Mouse (Mus musculus) liver, postnatal 0 days (tissue): Measurements from ENCODE around the gene Snx9. TPM values are rescaled to one million over a fixed set of nuclear protein-coding genes. Genes with fewer than 3 reads are reported as not detected.

Experiments
- ATAC-seq: fragments of 200-750 bp; cut with Nextera tagmentation; 2 replicates; pipeline ENCODE4 v1.8.0; 2017; ENCODE audit warnings: mild to moderate bottlenecking, moderate library complexity
- DNase-seq: peaks from one replicate; pipeline ENCODE4 v3.0.0-alpha.2; 2016
- H3K27ac ChIP-seq: fragments of 300-500 bp; sonication (generic); 2 replicates; pipeline ENCODE4 v1.5.1; 2014; ENCODE audit warnings: antibody characterized with exemption, moderate library complexity, mild to moderate bottlenecking, low read depth
- H3K27me3 ChIP-seq: fragments of 300-500 bp; sonication (generic); 2 replicates; pipeline ENCODE4 v1.6.1; 2014; ENCODE audit warnings: low read length, control low read depth, mixed read lengths; ENCODE audit not compliant: insufficient read depth
- H3K36me3 ChIP-seq: fragments of 300-500 bp; sonication (generic); replicated peaks from 2 replicates; pipeline ENCODE4 v1.6.1; 2014; ENCODE audit warnings: mild to moderate bottlenecking, control low read depth, low read length, moderate library complexity, mixed read lengths; ENCODE audit not compliant: insufficient read depth
- H3K4me1 ChIP-seq: fragments of 300-500 bp; sonication (generic); 2 replicates; pipeline ENCODE4 v1.6.1; 2014; ENCODE audit warnings: antibody characterized with exemption, mild to moderate bottlenecking, control low read depth; ENCODE audit not compliant: insufficient read depth
- H3K4me2 ChIP-seq: fragments of 300-500 bp; sonication (generic); 2 replicates; pipeline ENCODE4 v1.6.1; 2014; ENCODE audit warnings: low read depth, mild to moderate bottlenecking, low read length, moderate library complexity, mixed read lengths
- H3K4me3 ChIP-seq: fragments of 300-500 bp; sonication (generic); 2 replicates; pipeline ENCODE4 v1.5.1; 2014; ENCODE audit warnings: low read depth, low read length
- H3K9ac ChIP-seq: fragments of 300-500 bp; sonication (generic); replicated peaks from 2 replicates; pipeline ENCODE4 v1.6.1; 2014; ENCODE audit warnings: mild to moderate bottlenecking, moderate library complexity
- H3K9me3 ChIP-seq: fragments of 300-500 bp; sonication (generic); 2 replicates; pipeline ENCODE4 v1.6.1; 2016; ENCODE audit warnings: mild to moderate bottlenecking, control low read depth, low read length, mixed read lengths
- CTCF ChIP-seq: sonication (generic); IDR thresholded peaks from 2 replicates; pipeline ENCODE4 v1.5.1; 2016; ENCODE audit warnings: antibody characterized with exemption, low read depth
- EP300 ChIP-seq: IDR thresholded peaks from 2 replicates; pipeline ENCODE4 v1.6.1; 2016; ENCODE audit warnings: antibody characterized with exemption, low read depth, mild to moderate bottlenecking
- WGBS: fragments of 180-500 bp; shearing (Covaris S2); extraction: QIAGEN DNeasy Blood & Tissue Kit; methylation state at CpG from one replicate; pipeline ENCODE4 v1.1.7; 2014; ENCODE audit not compliant: insufficient replicate concordance; 5-methylcytosine and 5-hydroxymethylcytosine counted together
- polyA plus RNA-seq: library from polyadenylated mRNA; unstranded; fragments of >200 nt; fragmentation: Nextera tagmentation; extraction: Ambion mirVana; gene quantifications from 2 replicates; pipeline ENCODE4 v1.2.1, GENCODE M21; 2015

The Snx9 gene
- polyA plus RNA-seq, 1 experiment from 2014 or later, result 13.5 TPM

- no peak overlapping the region for H3K4me3 ChIP-seq
- TF ChIP-seq CTCF, result no peak
- WGBS, result 90% methylated on average over 1 of the region's 1 CpGs
- no peaks in the 10 kb centered on the region for H3K9me3 ChIP-seq
- H3K27me3 ChIP-seq, result no peaks in the 10 kb centered on the region
- H3K27ac ChIP-seq, result no peak overlapping the region
- no peak overlapping the region for H3K9ac ChIP-seq
- DNase-seq (no peak), ATAC-seq (no peak)
- H3K36me3 ChIP-seq, result no peaks in the 10 kb centered on the region
- no peaks in the 10 kb centered on the region; the same call in 1 of the 2 replicates for H3K4me1 ChIP-seq
- H3K4me2 ChIP-seq, result no peak overlapping the region
Observed at GRCm38 (mm10) chr17:5874565-5874964, 33.4 kb downstream of the Snx9 start.

- Histone ChIP-seq H3K4me2 (no peak overlapping the region), H3K4me1 (no peaks in the 10 kb centered on the region; the same call in 1 of the 2 replicates), H3K27me3 (no peaks in the 10 kb centered on the region), H3K27ac (no peak overlapping the region), H3K9me3 (no peaks in the 10 kb centered on the region), H3K4me3 (no peak overlapping the region), H3K9ac (no peak overlapping the region), H3K36me3 (no peaks in the 10 kb centered on the region)
- 86% methylated on average over 10 of the region's 10 CpGs for WGBS
- DNase-seq (no peak), ATAC-seq (no peak)
- no peak for TF ChIP-seq EP300
- no peak for TF ChIP-seq CTCF
Observed at GRCm38 (mm10) chr17:5877611-5878157, 36.6 kb downstream of the Snx9 start.

- WGBS, result 84% methylated on average over 4 of the region's 4 CpGs
- no peaks in the 10 kb centered on the region for H3K9me3 ChIP-seq
- H3K4me2 ChIP-seq, result no peak overlapping the region
- no peak for TF ChIP-seq EP300
- H3K27ac ChIP-seq, result no peak overlapping the region
- no peak overlapping the region for H3K4me3 ChIP-seq
- H3K4me1 ChIP-seq, result no peaks in the 10 kb centered on the region; the same call in 1 of the 2 replicates
- no peaks in the 10 kb centered on the region for H3K36me3 ChIP-seq
- no peak overlapping the region for H3K9ac ChIP-seq
- DNase-seq, result no peak
- H3K27me3 ChIP-seq, result no peaks in the 10 kb centered on the region
- ATAC-seq, result no peak
Observed at GRCm38 (mm10) chr17:5878878-5879277, 37.7 kb downstream of the Snx9 start.

- Histone ChIP-seq H3K9me3 (no peaks in the 10 kb centered on the region), H3K4me3 (no peak overlapping the region), H3K9ac (no peak overlapping the region), H3K4me1 (peaks cover 19% of the 10 kb centered on the region), H3K27ac (peak overlapping the region; percentile 64), H3K4me2 (0 out of 2 replicates have a peak overlapping the region, but pooled peaks have one; percentile 13), H3K36me3 (peaks cover 3% of the 10 kb centered on the region; the same call in 1 of the 2 replicates), H3K27me3 (no peaks in the 10 kb centered on the region)
- DNase-seq (peak; percentile 55), ATAC-seq (peak; percentile 73)
- WGBS, result 13% methylated on average over 8 of the region's 8 CpGs
- TF ChIP-seq CTCF (peak; percentile 14; the same call in 1 of the 2 replicates), EP300 (0 out of 2 replicates have a peak, but pooled peaks have one; percentile 22)
Observed at GRCm38 (mm10) chr17:5885474-5885873, 44.3 kb downstream of the Snx9 start.

- no peak for ATAC-seq
Observed at GRCm38 (mm10) chr17:5886181-5886810, 45.2 kb downstream of the Snx9 start.

GRCm38 (mm10) chr17:5886943-5887800, 46.0 kb downstream of the Snx9 start:
- H3K4me1 ChIP-seq, result peaks cover 19% of the 10 kb centered on the region
- DNase-seq (no peak), ATAC-seq (0 out of 2 replicates have a peak, but pooled peaks have one; percentile 8)
- no peak overlapping the region for H3K9ac ChIP-seq
- peaks cover 6% of the 10 kb centered on the region; the same call in 1 of the 2 replicates for H3K36me3 ChIP-seq
- peak overlapping the region; percentile 64; the same call in 1 of the 2 replicates for H3K27ac ChIP-seq
- TF ChIP-seq EP300, result no peak
- TF ChIP-seq CTCF, result peak; percentile 70
- 40% methylated on average over 20 of the region's 20 CpGs for WGBS
- H3K9me3 ChIP-seq, result no peaks in the 10 kb centered on the region
- no peak overlapping the region for H3K4me3 ChIP-seq
- peak overlapping the region; percentile 14; the same call in 1 of the 2 replicates for H3K4me2 ChIP-seq
- H3K27me3 ChIP-seq, result no peaks in the 10 kb centered on the region

More at GRCm38 (mm10) chr17:5886181-5886810, 45.2 kb downstream of the Snx9 start:
- DNase-seq, result no peak
- no peaks in the 10 kb centered on the region for H3K9me3 ChIP-seq
- H3K27me3 ChIP-seq, result no peaks in the 10 kb centered on the region
- H3K27ac ChIP-seq, result 0 out of 2 replicates have a peak overlapping the region, but pooled peaks have one; percentile 64
- 0 out of 2 replicates have a peak overlapping the region, but pooled peaks have one; percentile 14 for H3K4me2 ChIP-seq
- H3K9ac ChIP-seq, result no peak overlapping the region
- H3K4me1 ChIP-seq, result peaks cover 19% of the 10 kb centered on the region
- H3K4me3 ChIP-seq, result no peak overlapping the region
- TF ChIP-seq CTCF (no peak), EP300 (no peak)
- H3K36me3 ChIP-seq, result peaks cover 6% of the 10 kb centered on the region; the same call in 1 of the 2 replicates
- WGBS, result 60% methylated on average over 6 of the region's 6 CpGs
